Mouse (Mus musculus) liver, adult 2 months (tissue): ENCODE results near the gene Btrc.

ENCODE experiments used
- CTCF ChIP-seq: fragments of 200-500 bp; IDR thresholded peaks from 2 replicates; pipeline ENCODE4 v1.5.1; 2011; ENCODE audit warnings: low read depth, low read length, control low read depth
- POLR2A ChIP-seq: fragments of 200-500 bp; IDR thresholded peaks from 2 replicates; pipeline ENCODE4 v1.6.1; 2011; ENCODE audit warnings: low read length, control low read depth; ENCODE audit not compliant: insufficient read depth; ENCODE audit errors: extremely low read depth

- no peak for TF ChIP-seq POLR2A
- no peak for TF ChIP-seq CTCF
These were observed 26.8 kb upstream of the Btrc start for GRCm38 (mm10) chr19:45336718-45337117.
